Mouse (Mus musculus): ENCODE measurements around the gene Asb2.

The Asb2 gene

GRCm38 (mm10) chr12:103281912-103282311, 73.9 kb downstream of the Asb2 start:
- DNase-seq (ENCODE audit: low read depth, low spot score), result no peak
- no peaks in the 10 kb centered on the region for H3K27me3 ChIP-seq (ENCODE audit: control insufficient read depth, insufficient read depth, low read length, poor library complexity, severe bottlenecking)
- H3K36me3 ChIP-seq (ENCODE audit: control insufficient read depth, insufficient read depth, low read length, poor library complexity, severe bottlenecking), result no peaks in the 10 kb centered on the region

GRCm38 (mm10) chr12:103281491-103281890, 74.3 kb downstream of the Asb2 start:
- Histone ChIP-seq H3K27me3 (ENCODE audit: control insufficient read depth, insufficient read depth, low read length, poor library complexity, severe bottlenecking) (no peaks in the 10 kb centered on the region), H3K36me3 (ENCODE audit: control insufficient read depth, insufficient read depth, low read length, poor library complexity, severe bottlenecking) (no peaks in the 10 kb centered on the region)
- no peak for DNase-seq (ENCODE audit: low read depth, low spot score)

- no peak for DNase-seq (ENCODE audit: low read depth, low spot score)
- H3K27me3 ChIP-seq (ENCODE audit: control insufficient read depth, insufficient read depth, low read length, poor library complexity, severe bottlenecking), result no peaks in the 10 kb centered on the region
- H3K36me3 ChIP-seq (ENCODE audit: control insufficient read depth, insufficient read depth, low read length, poor library complexity, severe bottlenecking), result no peaks in the 10 kb centered on the region
Measured at GRCm38 (mm10) chr12:103276422-103276821, 79.4 kb downstream of the Asb2 start.

- no peaks in the 10 kb centered on the region for H3K36me3 ChIP-seq (ENCODE audit: control insufficient read depth, insufficient read depth, low read length, poor library complexity, severe bottlenecking)
- peak; percentile 2 for DNase-seq (ENCODE audit: low read depth, low spot score)
- H3K27me3 ChIP-seq (ENCODE audit: control insufficient read depth, insufficient read depth, low read length, poor library complexity, severe bottlenecking), result no peaks in the 10 kb centered on the region
Measured at GRCm38 (mm10) chr12:103273732-103274131, 82.1 kb downstream of the Asb2 start.

- Histone ChIP-seq H3K36me3 (ENCODE audit: control insufficient read depth, insufficient read depth, low read length, poor library complexity, severe bottlenecking) (no peaks in the 10 kb centered on the region), H3K27me3 (ENCODE audit: control insufficient read depth, insufficient read depth, low read length, poor library complexity, severe bottlenecking) (no peaks in the 10 kb centered on the region)
- peak; percentile 55 for DNase-seq (ENCODE audit: low read depth, low spot score)
Measured at GRCm38 (mm10) chr12:103273051-103273450, 82.8 kb downstream of the Asb2 start.

- Histone ChIP-seq H3K36me3 (ENCODE audit: control insufficient read depth, insufficient read depth, low read length, poor library complexity, severe bottlenecking) (no peaks in the 10 kb centered on the region), H3K27me3 (ENCODE audit: control insufficient read depth, insufficient read depth, low read length, poor library complexity, severe bottlenecking) (no peaks in the 10 kb centered on the region)
- DNase-seq (ENCODE audit: low read depth, low spot score), result no peak
Measured at GRCm38 (mm10) chr12:103272176-103272575, 83.6 kb downstream of the Asb2 start.
